Mouse (Mus musculus) urinary bladder, postnatal 36 days (tissue): Measurements from ENCODE around the gene Catip.
A peak's percentile ranks its signal among the peaks of the same experiment; 100 is the strongest.

Source experiments
- DNase-seq, 2 experiments: peaks; one replicate each; pipeline ENCODE4 v3.0.0; 2022; ENCODE audit warnings: low spot score in 2 of 2, mixed read lengths in 1 of 2

Catip gene

DNA sequence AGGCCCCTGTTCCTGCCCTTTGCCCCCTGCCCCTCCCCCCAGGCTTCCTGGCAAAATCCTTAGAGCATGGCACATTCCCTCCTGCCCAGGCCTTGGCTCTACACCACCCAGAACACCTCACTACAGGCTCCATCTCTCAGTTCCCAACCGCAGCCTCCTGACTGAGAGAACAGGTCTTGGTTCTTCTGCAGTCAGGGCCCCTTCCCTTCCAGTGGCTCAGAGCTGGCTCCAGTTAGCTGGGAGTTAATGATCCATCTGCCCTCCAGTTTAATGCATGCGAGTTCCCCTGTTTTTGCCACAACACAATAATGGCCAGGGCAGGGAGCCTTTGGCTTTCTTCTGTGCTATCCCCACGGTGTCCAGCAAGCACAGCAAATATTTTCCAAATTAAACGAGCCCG, 18.7 kb upstream of the Catip start:
- no peak for DNase-seq

- no peak for DNase-seq
Observed at GRCm38 (mm10) chr1:74344163-74344916, 17.6 kb upstream of the Catip start.

DNA sequence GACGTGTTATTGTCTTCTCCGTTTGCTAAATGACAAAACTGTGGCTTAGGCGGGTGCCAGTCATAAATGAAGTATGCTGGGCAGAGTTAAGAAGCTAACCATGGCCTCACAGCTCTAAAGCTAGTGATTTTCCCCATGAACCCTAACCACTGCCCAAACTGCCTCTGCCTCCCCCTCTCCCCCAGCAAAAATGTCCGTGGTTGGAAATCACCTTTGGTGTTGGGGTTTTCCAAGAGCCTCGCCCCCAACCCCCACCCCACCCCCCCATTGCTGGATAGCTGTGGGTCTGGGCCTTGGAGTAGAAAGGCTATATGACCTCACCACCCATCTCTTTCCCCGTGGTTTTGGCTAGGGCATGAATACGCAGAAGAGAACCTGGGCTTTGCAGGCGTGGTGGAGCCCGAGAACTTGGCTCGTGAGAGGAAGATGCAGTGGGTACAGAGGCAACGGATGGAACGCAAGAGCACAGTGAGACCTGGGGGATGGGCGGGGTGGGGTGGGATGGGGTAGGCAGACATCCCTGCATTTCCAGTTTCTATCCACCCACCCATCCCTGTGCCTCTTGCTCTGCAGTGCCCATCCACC, 10.6 kb upstream of the Catip start:
- no peak for DNase-seq

GRCm38 (mm10) chr1:74352532-74353096, 9.3 kb upstream of the Catip start:
- DNase-seq: no peak

GRCm38 (mm10) chr1:74353453-74354229, 8.3 kb upstream of the Catip start:
- no peak for DNase-seq

DNA sequence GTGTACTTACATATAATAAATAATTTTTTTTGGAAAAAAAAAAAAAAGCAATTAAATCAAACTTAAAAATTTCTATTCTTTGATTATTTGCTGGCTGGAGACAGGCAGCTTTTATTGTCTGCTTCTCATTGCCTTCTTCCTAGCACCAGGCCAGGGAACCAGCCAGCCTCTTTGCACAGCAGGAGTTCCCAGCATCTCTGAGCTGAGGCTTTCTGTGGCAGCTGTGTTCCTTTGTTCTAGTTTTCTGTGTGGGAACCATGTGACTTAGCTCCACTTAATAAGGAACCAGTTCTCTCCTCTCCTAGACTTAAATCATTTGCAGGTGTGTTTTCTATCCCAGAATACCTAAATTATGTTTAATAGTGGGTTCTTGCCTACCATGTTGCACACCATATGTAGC, 4.4 kb upstream of the Catip start:
- DNase-seq: no peak

GRCm38 (mm10) chr1:74359952-74360517, 1.9 kb upstream of the Catip start:
- no peak for DNase-seq

DNA sequence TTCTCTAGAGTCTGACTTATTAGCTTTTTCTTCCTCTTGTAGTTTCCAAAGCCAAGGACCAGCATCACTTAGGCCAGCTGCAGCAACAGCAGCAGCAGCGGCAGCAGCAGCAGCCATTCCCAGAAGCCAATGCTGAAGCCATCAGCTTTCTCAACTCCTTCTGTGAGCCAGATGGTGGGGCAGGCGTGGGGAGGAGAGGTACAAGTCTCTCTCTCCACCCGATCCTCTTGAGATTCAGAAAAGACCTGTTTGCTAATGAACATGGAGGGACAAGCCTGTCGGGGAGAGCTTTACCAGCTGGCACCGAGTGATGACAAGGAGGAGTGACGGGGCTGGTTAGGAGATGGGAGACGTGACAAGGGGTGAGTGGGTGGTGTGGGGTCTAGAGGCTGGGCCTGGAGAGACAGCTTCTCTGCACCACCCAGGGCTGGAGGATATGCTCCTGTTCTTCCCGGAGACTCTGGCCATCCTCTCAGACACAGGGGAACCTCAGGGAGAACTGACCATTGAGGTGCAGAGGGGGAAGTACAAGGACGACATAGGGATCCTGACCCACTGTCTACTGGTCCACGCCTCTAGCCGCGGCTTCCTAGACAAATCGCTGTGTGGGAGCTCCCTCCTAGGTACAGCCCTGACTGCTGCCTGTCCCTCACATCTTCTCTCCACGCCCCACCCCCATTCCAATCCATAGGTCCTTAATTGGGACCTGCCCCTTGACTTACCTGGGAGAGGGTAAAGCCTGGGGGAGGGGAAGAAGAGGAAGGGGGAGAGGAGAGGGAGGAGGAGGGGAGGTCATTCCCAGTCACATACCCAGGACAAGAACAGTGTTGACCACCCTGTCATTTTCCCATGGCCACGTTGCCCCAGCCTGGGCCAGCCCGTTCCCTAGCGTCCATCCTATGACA, 669 bp downstream of the Catip start:
- DNase-seq: no peak

DNA sequence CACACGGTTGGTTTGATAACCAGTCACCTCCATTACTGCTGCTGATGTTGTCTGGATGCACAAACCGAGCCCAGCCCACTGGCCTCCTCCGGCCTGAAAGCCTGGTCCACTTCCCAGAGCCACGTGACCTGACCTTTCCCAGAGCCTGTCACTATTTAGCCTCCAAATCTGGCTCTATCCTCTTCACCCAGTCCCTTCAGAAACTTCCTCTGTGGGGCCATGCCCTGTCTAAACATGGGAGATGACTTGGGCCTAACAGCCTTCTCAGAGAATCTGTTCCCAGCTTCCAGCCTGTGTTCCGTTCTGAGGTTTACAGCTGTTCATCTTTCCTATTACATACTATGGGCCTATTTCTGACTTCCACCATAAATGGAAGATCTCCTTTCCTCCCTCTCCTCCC, 1.5 kb downstream of the Catip start:
- DNase-seq: no peak

GRCm38 (mm10) chr1:74364270-74364669, 2.4 kb downstream of the Catip start:
- no peak for DNase-seq

- DNase-seq: peak; percentile 55 to 72
Observed at GRCm38 (mm10) chr1:74367886-74368645, 6.2 kb downstream of the Catip start.

- no peak for DNase-seq
Observed at GRCm38 (mm10) chr1:74370040-74370439, 8.1 kb downstream of the Catip start.

- no peak for DNase-seq
Observed at GRCm38 (mm10) chr1:74373372-74373771, 11.5 kb downstream of the Catip start.

- DNase-seq: peak in 1 of 2 experiments; percentile 11
Observed at GRCm38 (mm10) chr1:74374980-74375379, 13.1 kb downstream of the Catip start, which contains the start of gene Slc11a1. Gene Slc11a1 (plus strand): TSS chr1:74375195.

DNA sequence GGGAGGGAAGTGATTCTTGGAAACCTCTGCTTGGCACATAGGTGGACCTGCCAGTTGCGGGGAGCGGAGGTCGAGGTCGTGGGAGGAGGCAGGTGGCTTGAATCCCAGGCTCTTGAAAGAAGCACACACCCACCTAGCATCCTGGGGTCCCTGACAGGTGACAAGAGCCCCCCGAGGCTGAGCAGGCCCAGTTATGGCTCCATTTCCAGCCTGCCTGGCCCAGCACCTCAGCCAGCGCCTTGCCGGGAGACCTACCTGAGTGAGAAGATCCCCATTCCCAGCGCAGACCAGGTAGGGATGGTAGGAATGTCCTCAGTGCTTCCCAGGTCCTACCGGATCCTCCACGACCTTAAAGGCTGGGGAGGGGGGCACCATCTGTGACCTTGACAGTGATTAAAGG, 13.7 kb downstream of the Catip start:
- DNase-seq: no peak

DNA sequence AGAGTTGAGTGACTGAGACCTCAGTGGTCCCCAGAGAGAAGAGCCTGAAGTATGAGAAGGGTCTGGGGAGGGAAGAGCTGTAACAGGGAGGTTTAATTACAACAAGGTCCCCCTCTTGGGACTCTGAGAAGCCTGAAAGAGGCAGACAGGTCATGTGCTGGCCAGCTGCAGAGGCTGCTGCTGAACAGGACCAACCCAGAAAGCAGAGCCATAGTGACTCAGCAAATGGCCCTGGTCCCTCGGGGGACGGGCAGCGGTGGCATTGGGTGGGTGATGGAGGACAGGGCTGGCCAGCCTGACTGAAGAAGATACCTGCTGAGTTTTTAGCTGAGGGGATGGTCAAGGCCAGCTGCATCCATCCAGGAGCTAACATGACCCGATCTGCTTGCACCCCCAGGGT, 14.5 kb downstream of the Catip start:
- DNase-seq: peak in 1 of 2 experiments; percentile 41

DNA sequence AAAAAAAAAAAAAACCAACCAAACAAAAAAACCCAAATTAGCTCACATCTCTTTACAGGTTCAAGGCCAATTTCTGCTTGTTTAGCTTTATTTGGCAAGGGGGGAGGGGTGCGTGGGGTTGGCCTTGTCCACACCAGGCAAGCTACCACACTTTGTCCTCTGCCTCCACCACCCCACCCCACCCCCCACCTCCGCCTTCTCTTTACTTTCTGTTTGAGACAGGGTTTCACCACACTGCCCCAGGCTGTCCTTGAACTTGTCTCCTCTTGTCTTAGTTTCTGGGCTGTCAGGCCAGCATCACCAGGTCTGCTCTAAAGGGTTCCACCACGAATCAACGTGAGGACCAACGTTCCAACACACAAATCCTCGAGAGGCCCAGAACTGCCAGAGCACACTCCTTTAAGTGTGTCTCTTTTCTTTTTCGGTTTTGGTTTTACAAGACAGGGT, 17.2 kb downstream of the Catip start:
- DNase-seq: no peak

- DNase-seq: no peak
Observed at GRCm38 (mm10) chr1:74380484-74380883, 18.6 kb downstream of the Catip start.

DNA sequence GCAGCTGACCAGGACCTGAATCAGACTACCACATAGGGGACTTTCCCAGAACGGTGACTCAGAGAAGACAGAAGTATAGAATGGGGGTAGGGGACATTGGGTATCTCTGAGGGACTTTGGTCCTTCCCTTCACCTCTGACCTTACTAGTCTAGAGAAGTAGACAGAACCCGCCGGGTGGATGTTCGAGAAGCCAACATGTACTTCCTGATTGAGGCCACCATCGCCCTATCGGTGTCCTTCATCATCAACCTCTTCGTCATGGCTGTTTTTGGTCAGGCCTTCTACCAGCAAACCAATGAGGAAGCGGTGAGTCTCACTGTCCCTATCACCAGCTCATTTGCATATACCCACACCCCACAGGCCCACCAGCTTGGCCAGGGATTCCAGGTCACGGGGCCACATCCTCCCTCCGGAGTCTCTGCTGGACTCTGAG, 19.7 kb downstream of the Catip start:
- DNase-seq: no peak

GRCm38 (mm10) chr1:74383385-74383784, 21.5 kb downstream of the Catip start:
- no peak for DNase-seq
